Mouse (Mus musculus) megakaryocyte, embryonic 14.5 days (primary cell): Measurements from ENCODE around the gene Meis1. TPM values are rescaled to one million over a fixed set of nuclear protein-coding genes. Genes with fewer than 3 reads are reported as not detected.

ENCODE experiments used
- H3K27me3 ChIP-seq: replicated peaks from 2 replicates; pipeline ENCODE3; 2012; ENCODE audit warnings: inconsistent platforms
- H3K36me3 ChIP-seq: replicated peaks from 2 replicates; pipeline ENCODE3; 2012; ENCODE audit warnings: low read length, inconsistent platforms, mixed read lengths
- H3K4me1 ChIP-seq: 2 replicates; pipeline ENCODE4 v1.6.1; 2012; ENCODE audit warnings: inconsistent platforms
- H3K4me3 ChIP-seq: replicated peaks from 2 replicates; pipeline ENCODE3; 2012; ENCODE audit warnings: moderate library complexity, mild to moderate bottlenecking, inconsistent platforms
- H3K9me3 ChIP-seq: 2 replicates; pipeline ENCODE4 v1.6.1; 2012; ENCODE audit warnings: inconsistent platforms
- FLI1 ChIP-seq: IDR thresholded peaks from 2 replicates; pipeline ENCODE4 v1.6.1; 2012; ENCODE audit warnings: low read length, inconsistent platforms, mixed read lengths
- GATA1 ChIP-seq: IDR thresholded peaks from 3 replicates; pipeline ENCODE4 v1.6.1; 2012; ENCODE audit warnings: mixed read lengths, low read length, inconsistent platforms, borderline replicate concordance
- polyA plus RNA-seq: library from polyadenylated mRNA; stranded (reverse); fragments of >175 nt; gene quantifications from 2 replicates; pipeline ENCODE4 v1.2.3, GENCODE M21; 2012; ENCODE audit warnings: low replicate concordance; ENCODE audit not compliant: insufficient read depth

Meis1 gene
- polyA plus RNA-seq, 1 experiment = 121 TPM

DNA sequence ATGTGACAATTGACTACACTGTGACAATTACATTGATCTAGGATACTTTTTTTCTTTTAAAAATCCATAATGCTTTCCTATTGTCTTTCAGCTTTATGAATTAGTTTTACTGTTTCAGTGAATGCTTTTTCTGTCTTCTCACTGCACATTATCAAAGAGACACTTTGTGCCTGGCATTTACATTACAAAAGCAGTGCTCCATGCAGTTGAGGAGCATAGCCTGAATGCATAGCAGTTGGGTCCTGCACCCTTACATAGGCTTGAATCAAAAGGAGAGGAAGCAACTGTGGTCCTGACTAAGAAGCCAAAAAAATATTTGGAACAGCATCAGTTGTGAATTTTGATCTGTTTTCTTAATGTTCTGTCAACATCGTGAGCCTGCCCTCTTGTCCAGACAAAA, 105.5 kb downstream of the Meis1 start:
- no peaks in the 10 kb centered on the region for H3K9me3 ChIP-seq
- H3K27me3 ChIP-seq = no peaks in the 10 kb centered on the region
- H3K36me3 ChIP-seq = peaks cover 78% of the 10 kb centered on the region
- H3K4me3 ChIP-seq = no peak overlapping the region
- TF ChIP-seq GATA1 (no peak), FLI1 (no peak)
- peaks cover 82% of the 10 kb centered on the region for H3K4me1 ChIP-seq

DNA sequence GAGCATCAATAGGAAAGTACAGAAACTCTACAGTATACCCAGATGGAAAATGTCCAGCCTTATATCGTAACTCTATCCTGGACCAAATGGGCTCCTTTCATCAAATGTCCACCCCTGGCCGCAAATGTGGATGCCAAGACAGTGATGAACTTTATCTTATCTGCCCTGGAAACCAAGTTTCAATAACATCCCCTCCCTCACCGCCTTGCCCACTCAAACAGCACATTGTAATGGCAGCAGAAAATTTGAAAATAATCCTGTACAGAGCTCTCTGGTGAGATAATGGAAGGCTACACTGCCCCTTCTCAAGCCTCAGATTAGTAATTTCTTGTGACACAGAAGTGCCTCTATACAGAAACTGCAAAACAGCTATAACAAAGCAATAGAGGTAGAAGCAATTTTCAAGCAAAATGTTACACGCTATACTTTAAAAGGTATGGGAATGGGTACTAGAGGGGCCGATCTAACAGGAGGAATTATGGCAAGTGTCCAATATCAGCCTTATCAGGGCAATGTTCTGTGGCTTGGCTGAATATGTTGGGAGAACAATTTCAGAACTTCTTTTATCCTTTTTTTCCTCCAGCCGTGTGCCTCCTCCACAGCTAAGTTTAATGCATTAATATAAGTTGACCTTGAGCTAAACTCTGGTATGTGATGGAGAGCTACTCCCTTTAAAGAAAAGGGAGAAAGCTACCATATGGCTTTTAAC, 106.3 kb downstream of the Meis1 start:
- Histone ChIP-seq H3K9me3 (no peaks in the 10 kb centered on the region), H3K4me1 (peaks cover 82% of the 10 kb centered on the region), H3K4me3 (no peak overlapping the region), H3K36me3 (peaks cover 78% of the 10 kb centered on the region), H3K27me3 (no peaks in the 10 kb centered on the region)
- TF ChIP-seq GATA1 = no peak

DNA sequence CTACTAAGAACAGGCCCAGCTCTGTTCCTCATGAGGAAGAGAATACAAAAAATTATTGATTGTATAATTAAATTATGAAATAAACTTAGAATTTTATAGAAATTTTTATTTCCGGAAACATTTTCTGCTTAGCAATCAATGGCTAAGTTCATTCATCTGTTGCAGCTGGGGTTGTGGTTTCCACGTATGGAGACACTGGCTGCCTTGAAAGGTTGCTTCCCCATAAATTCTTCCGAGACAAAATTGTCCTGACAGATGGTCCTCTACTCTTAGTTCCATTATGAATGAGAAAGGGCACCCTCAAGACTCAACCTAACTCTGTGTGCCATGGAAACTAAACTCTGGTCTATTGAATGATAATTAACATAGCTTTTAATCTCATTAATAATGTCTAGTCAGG, 111.9 kb downstream of the Meis1 start:
- Histone ChIP-seq H3K9me3 (no peaks in the 10 kb centered on the region), H3K27me3 (no peaks in the 10 kb centered on the region), H3K36me3 (peaks cover 81% of the 10 kb centered on the region), H3K4me3 (no peak overlapping the region), H3K4me1 (peaks cover 78% of the 10 kb centered on the region)
- TF ChIP-seq FLI1 (no peak), GATA1 (no peak)

GRCm38 (mm10) chr11:18905431-18905830, 113.4 kb downstream of the Meis1 start:
- TF ChIP-seq GATA1 = no peak
- TF ChIP-seq FLI1 = no peak
- H3K9me3 ChIP-seq = no peaks in the 10 kb centered on the region

DNA sequence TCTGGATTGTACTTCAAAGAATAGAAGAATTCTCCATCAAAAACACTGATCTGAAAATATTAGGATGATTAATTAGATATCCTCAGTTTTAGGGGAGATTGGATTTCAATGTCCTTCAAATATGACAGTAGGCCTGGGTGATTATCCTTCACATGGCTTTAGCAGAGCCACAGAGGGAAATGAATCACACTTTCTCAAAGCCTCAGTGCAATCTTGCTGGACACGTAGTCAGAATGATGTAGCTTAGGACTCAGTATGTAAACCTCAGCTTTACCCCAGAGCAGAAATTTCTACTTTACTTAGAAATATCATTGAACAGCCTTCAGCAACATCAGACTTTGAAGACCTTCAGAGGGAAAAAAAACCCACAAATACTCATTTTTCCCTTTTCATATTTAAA, 113.9 kb downstream of the Meis1 start:
- Histone ChIP-seq H3K36me3 (peaks cover 72% of the 10 kb centered on the region), H3K9me3 (no peaks in the 10 kb centered on the region), H3K4me3 (no peak overlapping the region), H3K27me3 (no peaks in the 10 kb centered on the region), H3K4me1 (peaks cover 81% of the 10 kb centered on the region)
- TF ChIP-seq FLI1 (no peak), GATA1 (no peak)

More at GRCm38 (mm10) chr11:18905431-18905830, 113.4 kb downstream of the Meis1 start:
- Histone ChIP-seq H3K4me1 (peaks cover 79% of the 10 kb centered on the region), H3K36me3 (peaks cover 72% of the 10 kb centered on the region), H3K4me3 (no peak overlapping the region), H3K27me3 (no peaks in the 10 kb centered on the region)

DNA sequence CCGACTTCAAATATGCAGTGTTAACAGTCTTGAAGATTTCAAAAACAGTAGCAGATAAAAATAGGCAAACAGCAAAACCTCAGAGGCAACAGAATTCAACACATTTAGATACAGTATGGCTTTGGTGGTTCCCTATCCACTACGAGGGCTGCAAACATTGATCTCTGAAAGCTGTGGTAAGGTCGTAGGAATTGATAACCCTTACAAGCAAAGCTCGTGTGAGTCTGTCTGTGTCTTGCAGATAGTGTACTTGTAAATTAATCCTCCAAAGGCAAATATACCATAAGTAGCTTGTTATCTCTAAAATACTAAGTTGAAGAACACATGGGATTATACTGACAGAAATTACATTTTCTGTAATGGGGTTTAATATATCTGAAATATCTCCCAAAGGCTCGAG, 114.5 kb downstream of the Meis1 start:
- TF ChIP-seq GATA1 (no peak), FLI1 (no peak)
- no peaks in the 10 kb centered on the region for H3K9me3 ChIP-seq
- peaks cover 81% of the 10 kb centered on the region for H3K4me1 ChIP-seq

GRCm38 (mm10) chr11:18900489-18900888, 118.3 kb downstream of the Meis1 start:
- TF ChIP-seq GATA1 (no peak), FLI1 (no peak)
- Histone ChIP-seq H3K4me3 (no peak overlapping the region), H3K36me3 (peaks cover 79% of the 10 kb centered on the region), H3K9me3 (no peaks in the 10 kb centered on the region), H3K4me1 (peaks cover 92% of the 10 kb centered on the region), H3K27me3 (no peaks in the 10 kb centered on the region)

More for the DNA sequence above, 114.5 kb downstream of the Meis1 start:
- H3K36me3 ChIP-seq = peaks cover 71% of the 10 kb centered on the region
- H3K4me3 ChIP-seq = no peak overlapping the region
- no peaks in the 10 kb centered on the region for H3K27me3 ChIP-seq

DNA sequence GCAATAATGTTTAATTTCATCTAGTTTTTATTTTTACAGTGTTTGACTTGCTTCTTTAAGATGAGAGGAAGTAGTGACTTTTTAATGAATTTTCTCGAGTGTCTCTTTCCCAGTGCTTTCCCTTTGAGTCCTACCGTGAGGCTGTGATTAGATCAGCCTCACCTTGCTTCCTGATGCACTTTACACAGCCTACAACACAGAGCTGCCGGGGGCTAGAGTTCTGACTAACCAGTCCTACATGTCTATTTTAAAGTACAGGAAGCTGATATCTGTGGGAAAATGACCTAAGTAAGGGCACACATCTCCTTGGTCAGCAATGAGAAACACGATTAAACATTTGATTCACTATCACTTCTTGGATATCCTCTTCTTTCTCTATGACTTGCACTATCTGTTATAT, 119.9 kb downstream of the Meis1 start:
- Histone ChIP-seq H3K4me3 (no peak overlapping the region), H3K27me3 (no peaks in the 10 kb centered on the region)
- TF ChIP-seq GATA1 (no peak), FLI1 (no peak)

GRCm38 (mm10) chr11:18897921-18898646, 120.7 kb downstream of the Meis1 start:
- TF ChIP-seq FLI1 (no peak), GATA1 (no peak)
- Histone ChIP-seq H3K27me3 (no peaks in the 10 kb centered on the region), H3K4me3 (peak overlapping the region; percentile 65), H3K4me1 (peaks cover 79% of the 10 kb centered on the region), H3K9me3 (no peaks in the 10 kb centered on the region), H3K36me3 (peaks cover 75% of the 10 kb centered on the region)

More for the DNA sequence above, 119.9 kb downstream of the Meis1 start:
- no peaks in the 10 kb centered on the region for H3K9me3 ChIP-seq
- H3K36me3 ChIP-seq = peaks cover 76% of the 10 kb centered on the region
- H3K4me1 ChIP-seq = peaks cover 85% of the 10 kb centered on the region

GRCm38 (mm10) chr11:18897250-18897649, 121.5 kb downstream of the Meis1 start:
- H3K27me3 ChIP-seq = no peaks in the 10 kb centered on the region
- H3K4me1 ChIP-seq = peaks cover 79% of the 10 kb centered on the region
- no peak overlapping the region for H3K4me3 ChIP-seq
- peaks cover 76% of the 10 kb centered on the region for H3K36me3 ChIP-seq
- TF ChIP-seq GATA1 (no peak), FLI1 (no peak)
- H3K9me3 ChIP-seq = no peaks in the 10 kb centered on the region
